Mouse (Mus musculus): ENCODE measurements around the gene Siglece. TPM values are rescaled to one million over a fixed set of nuclear protein-coding genes. Genes with fewer than 3 reads are reported as not detected.

Gene Siglece
- polyA plus RNA-seq, 1 experiment from 2014 or later: 0.40 TPM

DNA sequence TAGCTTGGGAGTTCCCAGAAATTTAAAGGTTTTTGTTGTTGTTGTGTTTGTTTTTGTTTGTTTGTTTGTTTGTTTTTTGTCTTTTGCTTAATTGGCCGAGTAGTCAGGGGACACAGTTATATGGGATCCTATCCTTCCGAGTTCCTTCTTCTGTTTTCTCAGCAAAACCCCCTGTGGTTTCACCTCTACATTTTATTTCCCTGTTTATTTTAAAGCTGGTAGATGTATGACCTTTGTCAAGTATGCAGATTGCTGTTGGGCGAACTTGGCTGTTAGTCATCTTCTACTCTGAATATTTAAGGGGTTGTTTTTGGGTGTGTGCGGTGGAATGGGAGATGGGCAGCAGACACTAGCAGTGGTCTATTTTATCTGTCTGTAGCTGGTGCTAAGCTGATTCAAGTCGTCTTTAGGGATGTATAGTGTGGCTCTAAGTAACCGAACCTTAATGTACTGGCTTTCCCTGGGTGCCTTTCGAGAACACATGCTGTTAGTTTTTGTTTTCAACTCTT is 51.6 kb downstream of the Siglece start:
- no peaks in the 10 kb centered on the region for H3K27me3 ChIP-seq (ENCODE audit: control insufficient read depth, insufficient read depth, low read length)
- no peak overlapping the region for H3K27ac ChIP-seq
- H3K36me3 ChIP-seq (replicated peaks; ENCODE audit: control insufficient read depth, insufficient read depth): no peaks in the 10 kb centered on the region
- H3K4me1 ChIP-seq (replicated peaks; ENCODE audit: control insufficient read depth, insufficient read depth, low read length): no peaks in the 10 kb centered on the region; the same call in 1 of the 2 replicates
- no peak overlapping the region for H3K4me3 ChIP-seq (replicated peaks; ENCODE audit: low read length)
- WGBS: 82% methylated on average over 7 of the region's 7 CpGs
- H3K4me2 ChIP-seq (replicated peaks): no peak overlapping the region
- H3K9ac ChIP-seq: no peak overlapping the region
- DNase-seq (ENCODE audit: low spot score): no peak
- no peaks in the 10 kb centered on the region for H3K9me3 ChIP-seq (ENCODE audit: control insufficient read depth, low read length)
- ATAC-seq (ENCODE audit: low FRiP score): no peak

DNA sequence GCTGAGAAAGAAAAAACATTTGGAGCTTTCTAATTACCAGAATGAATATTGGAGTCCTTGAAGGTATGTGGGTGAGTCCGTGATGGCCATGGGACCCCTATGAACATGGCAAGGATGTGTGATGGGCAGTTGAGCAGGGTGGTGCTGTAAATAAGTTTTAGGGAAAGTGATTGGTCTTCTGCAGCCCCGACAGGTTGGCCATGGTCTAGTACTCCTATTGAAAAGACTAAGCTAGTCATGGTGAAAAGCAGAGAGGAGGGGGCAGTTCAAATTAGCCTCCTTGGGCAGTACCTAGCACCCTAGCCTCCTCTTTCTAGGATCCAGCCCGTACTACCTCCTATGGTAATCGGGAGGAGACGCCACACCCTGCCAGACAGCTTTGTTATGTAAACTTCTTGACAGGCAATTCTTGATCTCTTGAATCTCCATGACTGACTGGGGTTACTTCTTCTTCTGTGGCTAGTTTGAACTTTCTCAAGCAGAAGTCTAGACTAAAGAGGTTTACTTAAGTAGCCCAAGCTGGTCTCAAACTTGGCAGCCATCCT is 52.1 kb downstream of the Siglece start:
- Histone ChIP-seq H3K9ac (no peak overlapping the region), H3K27me3 (ENCODE audit: control insufficient read depth, insufficient read depth, low read length) (no peaks in the 10 kb centered on the region), H3K27ac (no peak overlapping the region), H3K9me3 (ENCODE audit: control insufficient read depth, low read length) (no peaks in the 10 kb centered on the region), H3K36me3 (replicated peaks; ENCODE audit: control insufficient read depth, insufficient read depth) (no peaks in the 10 kb centered on the region), H3K4me3 (replicated peaks; ENCODE audit: low read length) (peak overlapping the region; percentile 36), H3K4me2 (replicated peaks) (peak overlapping the region; percentile 69), H3K4me1 (replicated peaks; ENCODE audit: control insufficient read depth, insufficient read depth, low read length) (no peaks in the 10 kb centered on the region; the same call in 1 of the 2 replicates)
- ATAC-seq (ENCODE audit: low FRiP score) (no peak), DNase-seq (ENCODE audit: low spot score) (no peak)
- 39% methylated on average over 5 of the region's 5 CpGs for WGBS

DNA sequence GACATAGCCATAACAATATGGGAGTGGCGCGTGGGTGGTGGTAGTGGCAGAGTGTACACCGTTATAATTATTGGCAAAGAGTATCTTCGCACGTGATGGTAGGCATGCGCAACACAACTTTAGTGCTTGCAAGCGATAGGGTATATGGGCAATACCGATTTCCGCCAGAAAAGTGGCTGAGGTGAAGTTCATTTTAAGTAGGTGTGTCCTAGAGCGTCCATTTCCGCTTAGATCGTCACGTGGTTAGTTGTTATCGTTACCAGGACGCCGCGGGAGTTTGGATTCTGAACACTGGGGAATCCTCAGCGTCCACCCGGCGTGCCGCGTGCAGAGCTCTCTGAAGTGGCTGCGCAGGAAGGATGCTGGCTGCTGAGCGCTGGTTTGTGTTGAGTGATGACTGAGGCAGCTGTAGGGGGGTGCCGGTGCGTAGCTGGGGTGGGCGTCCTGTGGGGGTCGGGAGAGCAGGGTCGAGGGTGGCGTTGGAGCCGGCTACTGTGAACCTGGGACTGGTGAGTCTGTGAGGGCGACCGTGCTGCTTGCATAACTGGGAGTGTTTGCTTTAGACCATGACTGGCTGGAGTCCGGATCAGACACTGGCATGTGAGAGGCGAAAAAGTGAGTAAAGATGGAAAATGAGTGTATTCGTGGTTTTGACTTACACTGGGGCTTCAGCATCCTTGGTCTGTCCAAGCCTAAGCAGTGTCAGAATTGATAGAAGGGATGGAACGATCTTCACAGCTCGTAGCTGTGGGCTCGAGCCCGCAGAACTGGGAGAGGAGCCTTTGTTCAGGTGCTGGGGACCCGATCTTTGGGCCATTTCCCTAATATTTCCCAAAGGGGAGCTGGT is 52.8 kb downstream of the Siglece start, which contains the start of gene Zfp819:
Zfp819 (plus strand) TSS at position 274 of the 847 bp plus-strand sequence.
- DNase-seq (ENCODE audit: low spot score) (peak; percentile 78), ATAC-seq (ENCODE audit: low FRiP score) (peak; percentile 90)
- H3K4me1 ChIP-seq (replicated peaks; ENCODE audit: control insufficient read depth, insufficient read depth, low read length): no peaks in the 10 kb centered on the region; the same call in 1 of the 2 replicates
- H3K9me3 ChIP-seq (ENCODE audit: control insufficient read depth, low read length): no peaks in the 10 kb centered on the region
- peak within 1 kb of the TSS; percentile 36 for H3K4me3 ChIP-seq (replicated peaks; ENCODE audit: low read length)
- H3K4me2 ChIP-seq (replicated peaks): peak within 1 kb of the TSS; percentile 69
- H3K27me3 ChIP-seq (ENCODE audit: control insufficient read depth, insufficient read depth, low read length): no peaks in the 10 kb centered on the region
- WGBS: 17% methylated on average over 41 of the region's 41 CpGs
- no peaks in the 10 kb centered on the region for H3K36me3 ChIP-seq (replicated peaks; ENCODE audit: control insufficient read depth, insufficient read depth)
- H3K27ac ChIP-seq: no peak within 1 kb of the TSS
- peak within 1 kb of the TSS; percentile 50 for H3K9ac ChIP-seq

DNA sequence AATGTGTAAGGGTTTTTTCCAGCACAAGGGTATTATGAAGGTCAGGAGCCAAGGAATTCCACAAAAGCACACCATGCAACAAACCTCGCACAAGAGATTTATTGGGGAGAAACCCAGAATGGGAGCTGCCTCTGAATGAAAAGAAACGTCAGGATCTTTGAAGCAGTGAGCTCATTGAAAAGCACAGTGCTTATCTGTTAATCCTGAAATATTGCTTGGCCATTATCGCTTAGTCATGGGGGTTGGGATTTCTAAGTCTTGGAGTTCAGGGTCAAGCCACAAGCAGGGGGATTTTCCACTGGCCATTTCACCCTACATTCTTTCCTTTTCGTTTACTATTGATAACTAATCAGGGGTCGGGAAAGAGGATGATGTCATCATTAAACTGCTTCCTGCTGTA is 58.1 kb downstream of the Siglece start:
- Histone ChIP-seq H3K4me2 (replicated peaks) (no peak overlapping the region), H3K4me3 (replicated peaks; ENCODE audit: low read length) (no peak overlapping the region), H3K27ac (no peak overlapping the region), H3K27me3 (ENCODE audit: control insufficient read depth, insufficient read depth, low read length) (no peaks in the 10 kb centered on the region), H3K9ac (no peak overlapping the region), H3K4me1 (replicated peaks; ENCODE audit: control insufficient read depth, insufficient read depth, low read length) (no peaks in the 10 kb centered on the region), H3K9me3 (ENCODE audit: control insufficient read depth, low read length) (no peaks in the 10 kb centered on the region), H3K36me3 (replicated peaks; ENCODE audit: control insufficient read depth, insufficient read depth) (no peaks in the 10 kb centered on the region)
- no peak for DNase-seq (ENCODE audit: low spot score)
- 31% methylated on average over 5 of the region's 5 CpGs for WGBS
- no peak for ATAC-seq (ENCODE audit: low FRiP score)

Other genes starting within 250 kb of the Siglece start
- gene Lim2, start 232.5 kb downstream of the Siglece start, polyA plus RNA-seq (2014; fragmentation: Nextera tagmentation; extraction: Ambion mirVana): not detected in 2 replicates
- not detected in 2 replicates for gene Nkg7, start 223.1 kb downstream of the Siglece start, polyA plus RNA-seq (2014; fragmentation: Nextera tagmentation; extraction: Ambion mirVana)
- gene Cldnd2, start 219.4 kb downstream of the Siglece start, polyA plus RNA-seq (2014; fragmentation: Nextera tagmentation; extraction: Ambion mirVana): not detected in 2 replicates
- 122 and 144 TPM in 2 replicates for gene Etfb, start 216.1 kb downstream of the Siglece start, polyA plus RNA-seq (2014; fragmentation: Nextera tagmentation; extraction: Ambion mirVana)
- 0.62 TPM in 1 of 2 replicates, not detected in the other for gene Gm45233, start 216.0 kb downstream of the Siglece start, polyA plus RNA-seq (2014; fragmentation: Nextera tagmentation; extraction: Ambion mirVana)
- 15.6 and 17.8 TPM in 2 replicates for gene Vsig10l, start 197.0 kb downstream of the Siglece start, polyA plus RNA-seq (2014; fragmentation: Nextera tagmentation; extraction: Ambion mirVana)
- 10.0 and 11.1 TPM in 2 replicates for gene Iglon5, start 170.1 kb downstream of the Siglece start, polyA plus RNA-seq (2014; fragmentation: Nextera tagmentation; extraction: Ambion mirVana)
- gene 4931406B18Rik, start 154.2 kb downstream of the Siglece start, polyA plus RNA-seq (2014; fragmentation: Nextera tagmentation; extraction: Ambion mirVana): 0.31 TPM in 1 of 2 replicates, not detected in the other
- 1.1 TPM in 2 replicates for gene Cd33, start 115.7 kb downstream of the Siglece start, polyA plus RNA-seq (2014; fragmentation: Nextera tagmentation; extraction: Ambion mirVana)
- gene Zfp658, start 97.9 kb downstream of the Siglece start, polyA plus RNA-seq (2014; fragmentation: Nextera tagmentation; extraction: Ambion mirVana): 8.0 and 8.5 TPM in 2 replicates
- gene Zfp719, start 80.6 kb downstream of the Siglece start, polyA plus RNA-seq (2014; fragmentation: Nextera tagmentation; extraction: Ambion mirVana): 17.4 and 18.3 TPM in 2 replicates
- 0.57 and 1.0 TPM in 2 replicates for gene Zfp819, start 53.0 kb downstream of the Siglece start, polyA plus RNA-seq (2014; fragmentation: Nextera tagmentation; extraction: Ambion mirVana)
- gene Ceacam18, start 25.5 kb downstream of the Siglece start, polyA plus RNA-seq (2014; fragmentation: Nextera tagmentation; extraction: Ambion mirVana): not detected in 2 replicates
- gene Ctu1, start 11.9 kb upstream of the Siglece start, polyA plus RNA-seq (2014; fragmentation: Nextera tagmentation; extraction: Ambion mirVana): 14.6 and 15.1 TPM in 2 replicates
- not detected in 2 replicates for gene Klk14, start 30.3 kb upstream of the Siglece start, polyA plus RNA-seq (2014; fragmentation: Nextera tagmentation; extraction: Ambion mirVana)
- not detected in 2 replicates for gene Klk13, start 52.4 kb upstream of the Siglece start, polyA plus RNA-seq (2014; fragmentation: Nextera tagmentation; extraction: Ambion mirVana)
- not detected in 2 replicates for gene Klk12, start 108.7 kb upstream of the Siglece start, polyA plus RNA-seq (2014; fragmentation: Nextera tagmentation; extraction: Ambion mirVana)
- not detected in 2 replicates for gene Klk11, start 114.4 kb upstream of the Siglece start, polyA plus RNA-seq (2014; fragmentation: Nextera tagmentation; extraction: Ambion mirVana)
- not detected in 2 replicates for gene Klk10, start 120.9 kb upstream of the Siglece start, polyA plus RNA-seq (2014; fragmentation: Nextera tagmentation; extraction: Ambion mirVana)
- not detected in 2 replicates for gene Klk9, start 131.7 kb upstream of the Siglece start, polyA plus RNA-seq (2014; fragmentation: Nextera tagmentation; extraction: Ambion mirVana)
- 12.1 and 12.5 TPM in 2 replicates for gene Klk8, start 137.4 kb upstream of the Siglece start, polyA plus RNA-seq (2014; fragmentation: Nextera tagmentation; extraction: Ambion mirVana)
- gene Klk7, start 151.1 kb upstream of the Siglece start, polyA plus RNA-seq (2014; fragmentation: Nextera tagmentation; extraction: Ambion mirVana): not detected in 2 replicates
- not detected in 2 replicates for gene Klk6, start 164.3 kb upstream of the Siglece start, polyA plus RNA-seq (2014; fragmentation: Nextera tagmentation; extraction: Ambion mirVana)
- gene Klk5, start 181.8 kb upstream of the Siglece start, polyA plus RNA-seq (2014; fragmentation: Nextera tagmentation; extraction: Ambion mirVana): not detected in 2 replicates
- gene Klk4, start 221.0 kb upstream of the Siglece start, polyA plus RNA-seq (2014; fragmentation: Nextera tagmentation; extraction: Ambion mirVana): 3.0 and 4.5 TPM in 2 replicates